Mouse (Mus musculus): ENCODE data around the gene Dapk2.

DNA sequence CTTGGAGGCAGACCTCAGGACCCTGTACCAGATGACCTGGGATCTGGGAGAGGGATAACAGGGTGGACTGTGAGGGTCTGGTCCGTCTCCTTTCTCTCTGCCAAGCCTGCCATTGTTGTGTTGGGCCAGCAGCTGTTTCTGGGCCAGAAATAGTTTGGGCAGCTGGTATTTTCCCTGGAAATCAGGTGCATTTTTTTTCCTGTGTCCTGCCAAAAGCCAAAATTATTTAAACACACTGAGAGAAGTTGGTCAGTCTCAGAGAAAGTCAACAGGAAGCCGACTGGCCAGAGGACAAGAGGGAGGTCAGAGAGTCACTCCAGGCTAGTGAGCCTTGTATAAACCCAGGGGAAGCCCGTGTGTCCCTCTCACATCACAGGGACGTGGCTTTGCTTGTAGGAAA is 87.7 kb downstream of the Dapk2 start:
- no peak for TF ChIP-seq CTCF (IDR thresholded peaks at IDR 0.05; ENCODE audit: low read depth, low read length)
- no peak for TF ChIP-seq POLR2A (IDR thresholded peaks at IDR 0.05; ENCODE audit: borderline replicate concordance, low read depth, low read length)
